Mouse (Mus musculus) myocyte (in vitro differentiated cells): ENCODE results near the gene 2700081O15Rik.

Source experiments
- CEBPB ChIP-seq: IDR thresholded peaks from 2 replicates; pipeline ENCODE4 v1.6.1; 2011; ENCODE audit warnings: mild to moderate bottlenecking, moderate library complexity; ENCODE audit not compliant: poor library complexity, insufficient read depth, severe bottlenecking
- MAX ChIP-seq: IDR thresholded peaks from one replicate; pipeline ENCODE4 v1.6.1; 2011; ENCODE audit warnings: low read depth, mild to moderate bottlenecking, control low read depth
- POLR2A ChIP-seq: IDR thresholded peaks from one replicate; pipeline ENCODE4 v1.6.1; 2011; ENCODE audit warnings: low read depth, mild to moderate bottlenecking, control low read depth, moderate library complexity; ENCODE audit not compliant: insufficient read length
- POLR2AphosphoS2 ChIP-seq: IDR thresholded peaks from one replicate; pipeline ENCODE4 v1.6.1; 2011; ENCODE audit warnings: low read depth, control low read depth; ENCODE audit not compliant: insufficient read length
- USF1 ChIP-seq: IDR thresholded peaks from one replicate; pipeline ENCODE4 v1.6.1; 2011; ENCODE audit warnings: low read depth, mild to moderate bottlenecking, control low read depth, moderate library complexity

DNA sequence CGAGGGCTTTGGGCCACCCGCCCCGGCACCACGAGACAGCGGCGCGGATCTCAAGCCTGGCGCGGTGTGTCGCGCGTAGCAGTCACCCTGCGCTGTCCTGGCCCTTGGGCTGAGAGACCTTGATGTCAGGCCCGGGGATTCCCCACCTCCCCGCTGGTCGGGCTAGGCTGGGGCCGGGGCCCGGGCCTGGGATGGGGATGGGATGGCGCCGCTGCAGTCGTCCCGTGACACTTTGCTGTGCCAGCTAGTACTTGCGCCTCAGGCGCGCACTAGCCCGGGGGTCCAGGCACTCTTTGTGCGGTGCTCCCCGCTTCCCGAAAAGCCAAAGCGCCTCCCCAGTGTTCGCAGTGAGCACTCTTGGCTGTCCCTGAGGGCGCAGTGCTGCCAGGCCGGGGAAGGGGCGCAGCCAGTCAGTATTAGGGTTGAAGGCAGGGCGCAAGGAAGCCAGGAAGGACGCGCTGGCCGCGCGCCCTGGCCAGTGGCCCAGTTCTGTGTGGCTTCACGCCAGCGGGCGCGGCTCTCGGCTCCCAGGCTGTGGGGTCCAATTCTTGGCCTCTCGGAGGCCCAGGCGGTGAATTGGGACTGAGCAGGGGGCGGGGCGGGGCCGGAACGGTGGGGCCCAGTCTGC, 5.7 kb downstream of the 2700081O15Rik start:
- TF ChIP-seq POLR2A (no peak), MAX (no peak), USF1 (no peak), POLR2AphosphoS2 (peak; percentile 40), CEBPB (no peak)
